Mouse (Mus musculus): ENCODE measurements around the gene Tns4. TPM values are rescaled to one million over a fixed set of nuclear protein-coding genes. Genes with fewer than 3 reads are reported as not detected.

The Tns4 gene
- polyA plus RNA-seq (2015; fragmentation: Nextera tagmentation; extraction: Ambion mirVana) = not detected in 2 replicates

- Histone ChIP-seq H3K9ac (no peak within 1 kb of the TSS), H3K36me3 (ENCODE audit: poor library complexity, severe bottlenecking) (no peaks in the 10 kb centered on the region), H3K27me3 (no peaks in the 10 kb centered on the region), H3K27ac (no peak within 1 kb of the TSS), H3K4me3 (no peak within 1 kb of the TSS), H3K9me3 (replicated peaks) (no peaks in the 10 kb centered on the region), H3K4me2 (no peak within 1 kb of the TSS), H3K4me1 (no peaks in the 10 kb centered on the region)
- no peak for ATAC-seq
- WGBS = 68% methylated on average over 14 of the region's 14 CpGs
Observed at GRCm38 (mm10) chr11:99089077-99089601, at the start of gene Tns4. Tns4 (minus strand) TSS chr11:99089306.

DNA sequence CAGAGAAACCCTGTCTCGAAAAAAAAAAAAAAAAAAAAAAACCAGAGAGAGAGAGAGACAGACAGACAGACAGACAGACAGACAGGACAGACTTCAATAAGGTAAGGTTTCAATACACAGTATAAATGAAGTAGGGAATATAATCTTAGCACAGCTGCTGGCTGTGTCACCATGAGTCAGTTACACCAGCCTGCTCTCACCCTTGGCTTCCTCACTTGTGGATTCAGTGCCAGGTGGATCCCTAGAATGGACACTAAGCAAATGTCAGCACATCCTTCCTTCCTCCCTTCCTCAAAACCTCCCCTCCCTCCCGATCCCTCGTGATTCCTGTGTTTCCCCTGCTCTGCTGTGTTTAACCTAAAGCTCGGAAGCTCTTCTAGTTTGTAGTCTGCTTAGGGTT is 48.3 kb upstream of the Tns4 start:
- Histone ChIP-seq H3K9ac (no peak overlapping the region), H3K27ac (no peak overlapping the region), H3K9me3 (replicated peaks) (no peaks in the 10 kb centered on the region), H3K4me2 (no peak overlapping the region), H3K4me3 (no peak overlapping the region), H3K27me3 (no peaks in the 10 kb centered on the region), H3K4me1 (peaks cover 4% of the 10 kb centered on the region), H3K36me3 (ENCODE audit: poor library complexity, severe bottlenecking) (no peaks in the 10 kb centered on the region)
- ATAC-seq = no peak
- 82% methylated on average over 4 of the region's 4 CpGs for WGBS

DNA sequence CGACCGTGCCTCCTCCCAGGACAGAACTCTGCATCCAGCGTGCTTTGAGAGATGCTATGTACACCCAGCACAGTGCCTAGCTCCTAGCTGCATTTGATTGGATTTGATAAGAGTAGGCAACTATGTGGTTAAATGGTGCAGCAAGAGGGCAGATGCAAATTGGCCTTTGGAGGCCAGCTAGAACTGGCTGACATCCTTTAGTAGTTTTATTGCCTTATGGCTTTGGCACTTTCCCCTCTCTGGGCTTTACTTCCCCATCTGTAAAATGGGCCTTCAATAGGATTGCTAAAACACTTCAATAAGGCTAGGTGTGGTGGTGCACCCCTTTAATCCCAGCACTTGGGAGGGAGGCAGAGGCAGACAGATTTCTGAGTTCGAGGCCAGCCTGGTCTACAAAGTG is 47.9 kb upstream of the Tns4 start:
- 59% methylated on average over 4 of the region's 4 CpGs for WGBS
- Histone ChIP-seq H3K27me3 (no peaks in the 10 kb centered on the region), H3K4me1 (peaks cover 9% of the 10 kb centered on the region), H3K27ac (no peak overlapping the region), H3K9ac (no peak overlapping the region), H3K4me2 (no peak overlapping the region), H3K36me3 (ENCODE audit: poor library complexity, severe bottlenecking) (no peaks in the 10 kb centered on the region), H3K9me3 (replicated peaks) (no peaks in the 10 kb centered on the region), H3K4me3 (no peak overlapping the region)
- no peak for ATAC-seq

GRCm38 (mm10) chr11:99136361-99136760 is 47.3 kb upstream of the Tns4 start:
- no peaks in the 10 kb centered on the region for H3K9me3 ChIP-seq (replicated peaks)
- no peak overlapping the region for H3K4me3 ChIP-seq
- peaks cover 15% of the 10 kb centered on the region for H3K4me1 ChIP-seq
- H3K27ac ChIP-seq = no peak overlapping the region
- H3K27me3 ChIP-seq = no peaks in the 10 kb centered on the region
- H3K9ac ChIP-seq = no peak overlapping the region
- 46% methylated on average over 3 of the region's 3 CpGs for WGBS
- no peak for ATAC-seq
- no peak overlapping the region for H3K4me2 ChIP-seq
- no peaks in the 10 kb centered on the region for H3K36me3 ChIP-seq (ENCODE audit: poor library complexity, severe bottlenecking)

DNA sequence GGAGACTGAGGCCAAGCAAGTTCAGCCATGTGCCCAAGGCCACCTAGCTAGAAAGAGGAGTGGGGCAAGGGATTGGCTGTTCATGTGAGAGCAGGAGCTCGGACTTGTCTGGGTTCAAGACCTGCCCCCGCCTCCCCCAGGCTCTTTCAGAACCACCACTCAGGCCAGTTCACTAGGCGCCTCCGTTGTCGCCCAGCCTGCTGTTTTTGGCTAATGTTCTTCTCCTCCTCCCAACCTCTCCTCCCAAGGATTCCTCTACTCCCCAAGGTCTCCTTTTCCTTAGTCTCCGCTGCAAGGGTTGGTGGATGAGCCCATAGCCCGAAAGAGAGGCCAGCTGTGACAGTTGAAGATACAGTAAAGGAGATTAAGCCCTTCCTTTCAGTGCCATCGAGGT is 45.9 kb upstream of the Tns4 start:
- Histone ChIP-seq H3K4me1 (peaks cover 15% of the 10 kb centered on the region), H3K9me3 (replicated peaks) (no peaks in the 10 kb centered on the region), H3K4me2 (no peak overlapping the region), H3K27ac (no peak overlapping the region), H3K36me3 (ENCODE audit: poor library complexity, severe bottlenecking) (no peaks in the 10 kb centered on the region), H3K9ac (no peak overlapping the region), H3K27me3 (no peaks in the 10 kb centered on the region), H3K4me3 (no peak overlapping the region)
- no peak for ATAC-seq
- WGBS = 76% methylated on average over 8 of the region's 8 CpGs

GRCm38 (mm10) chr11:99134266-99135046 is 45.4 kb upstream of the Tns4 start:
- Histone ChIP-seq H3K27ac (no peak overlapping the region), H3K4me2 (no peak overlapping the region), H3K4me1 (peaks cover 15% of the 10 kb centered on the region), H3K27me3 (no peaks in the 10 kb centered on the region), H3K9ac (no peak overlapping the region), H3K36me3 (ENCODE audit: poor library complexity, severe bottlenecking) (no peaks in the 10 kb centered on the region), H3K4me3 (no peak overlapping the region), H3K9me3 (replicated peaks) (no peaks in the 10 kb centered on the region)
- 66% methylated on average over 15 of the region's 15 CpGs for WGBS
- ATAC-seq = no peak

GRCm38 (mm10) chr11:99133285-99133897 is 44.3 kb upstream of the Tns4 start:
- H3K9ac ChIP-seq = no peak overlapping the region
- H3K4me3 ChIP-seq = no peak overlapping the region
- no peak for ATAC-seq
- WGBS = 52% methylated on average over 5 of the region's 5 CpGs
- peaks cover 15% of the 10 kb centered on the region for H3K4me1 ChIP-seq
- no peak overlapping the region for H3K27ac ChIP-seq
- no peaks in the 10 kb centered on the region for H3K36me3 ChIP-seq (ENCODE audit: poor library complexity, severe bottlenecking)
- H3K9me3 ChIP-seq (replicated peaks) = no peaks in the 10 kb centered on the region
- no peak overlapping the region for H3K4me2 ChIP-seq
- H3K27me3 ChIP-seq = no peaks in the 10 kb centered on the region

- Histone ChIP-seq H3K36me3 (ENCODE audit: poor library complexity, severe bottlenecking) (no peaks in the 10 kb centered on the region), H3K9me3 (replicated peaks) (no peaks in the 10 kb centered on the region), H3K4me1 (peaks cover 15% of the 10 kb centered on the region), H3K27ac (peak overlapping the region; percentile 62), H3K9ac (peak overlapping the region; percentile 52), H3K4me3 (peak overlapping the region; percentile 17; the same call in 1 of the 2 replicates), H3K4me2 (peak overlapping the region; percentile 51), H3K27me3 (no peaks in the 10 kb centered on the region)
- 1% methylated on average over 11 of the region's 11 CpGs for WGBS
- peak; percentile 75; the same call in 1 of the 2 replicates for ATAC-seq
Observed at GRCm38 (mm10) chr11:99132091-99132730, 43.1 kb upstream of the Tns4 start.

GRCm38 (mm10) chr11:99131463-99131840 is 42.3 kb upstream of the Tns4 start:
- no peaks in the 10 kb centered on the region for H3K27me3 ChIP-seq
- 55% methylated on average over 12 of the region's 12 CpGs for WGBS
- no peak for ATAC-seq
- no peaks in the 10 kb centered on the region for H3K9me3 ChIP-seq (replicated peaks)
- H3K4me2 ChIP-seq = no peak overlapping the region; the same call in 1 of the 2 replicates
- no peak overlapping the region for H3K9ac ChIP-seq
- peaks cover 19% of the 10 kb centered on the region for H3K4me1 ChIP-seq
- H3K27ac ChIP-seq = peak overlapping the region; percentile 62; the same call in 1 of the 2 replicates
- H3K36me3 ChIP-seq (ENCODE audit: poor library complexity, severe bottlenecking) = no peaks in the 10 kb centered on the region
- H3K4me3 ChIP-seq = no peak overlapping the region

DNA sequence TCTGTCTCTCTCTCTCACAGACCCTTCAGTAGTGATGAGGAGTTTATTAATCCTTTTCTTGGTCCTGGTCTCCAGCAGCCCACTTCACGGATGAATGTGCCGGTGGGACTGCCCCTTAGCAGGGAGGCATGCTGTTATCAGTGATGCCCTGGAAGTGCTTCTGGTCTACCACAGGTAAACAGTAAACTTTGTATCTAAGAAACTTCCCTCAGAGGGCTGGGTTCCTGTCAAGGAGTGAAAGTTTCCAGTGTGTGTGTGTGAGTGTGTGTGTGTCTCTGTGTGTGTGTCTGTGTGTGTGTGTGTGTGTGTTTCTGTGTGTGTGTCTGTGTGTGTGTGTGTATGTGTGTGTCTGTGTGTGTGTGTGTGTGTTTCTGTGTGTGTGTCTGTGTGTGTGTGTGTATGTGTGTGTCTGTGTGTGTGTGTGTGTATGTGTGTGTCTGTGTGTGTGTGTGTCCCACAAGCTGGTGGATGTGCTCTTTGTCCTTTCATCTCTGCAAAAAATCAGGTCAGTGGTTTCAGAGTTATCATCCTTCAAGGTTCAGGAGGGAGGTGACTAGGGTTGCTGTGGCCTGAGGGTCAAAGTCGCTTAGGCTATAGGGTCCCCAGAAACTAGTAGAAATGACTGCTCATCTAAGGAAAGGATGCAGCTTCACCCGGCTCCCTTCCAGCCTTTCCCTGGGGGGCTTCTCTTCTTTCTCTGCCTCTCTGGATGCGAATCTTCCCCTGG is 41.8 kb upstream of the Tns4 start:
- no peaks in the 10 kb centered on the region for H3K27me3 ChIP-seq
- no peak overlapping the region for H3K4me2 ChIP-seq
- ATAC-seq = no peak
- H3K4me3 ChIP-seq = no peak overlapping the region
- H3K9ac ChIP-seq = no peak overlapping the region
- no peak overlapping the region for H3K27ac ChIP-seq
- no peaks in the 10 kb centered on the region for H3K36me3 ChIP-seq (ENCODE audit: poor library complexity, severe bottlenecking)
- H3K4me1 ChIP-seq = peaks cover 19% of the 10 kb centered on the region
- H3K9me3 ChIP-seq (replicated peaks) = no peaks in the 10 kb centered on the region
- 67% methylated on average over 5 of the region's 5 CpGs for WGBS

GRCm38 (mm10) chr11:99129287-99129686 is 40.2 kb upstream of the Tns4 start:
- Histone ChIP-seq H3K4me3 (no peak overlapping the region), H3K27ac (no peak overlapping the region), H3K27me3 (no peaks in the 10 kb centered on the region), H3K36me3 (ENCODE audit: poor library complexity, severe bottlenecking) (no peaks in the 10 kb centered on the region), H3K4me1 (peaks cover 19% of the 10 kb centered on the region), H3K9ac (no peak overlapping the region), H3K9me3 (replicated peaks) (no peaks in the 10 kb centered on the region), H3K4me2 (no peak overlapping the region)
- WGBS = 70% methylated on average over 2 of the region's 2 CpGs
- ATAC-seq = no peak
